Mouse (Mus musculus): ENCODE data around the gene Zbtb46. TPM values are rescaled to one million over a fixed set of nuclear protein-coding genes. Genes with fewer than 3 reads are reported as not detected.
A peak's percentile ranks its signal among the peaks of the same experiment; 100 is the strongest.

Zbtb46 gene
- polyA plus RNA-seq, 1 experiment from 2014 or later, result 7.0 TPM

- Histone ChIP-seq H3K4me3 (ENCODE audit: low read depth, low read length) (no peak overlapping the region), H3K9me3 (replicated peaks; ENCODE audit: control insufficient read depth, low read length) (no peaks in the 10 kb centered on the region), H3K27me3 (ENCODE audit: control insufficient read depth, insufficient read depth, low read depth, low read length) (no peaks in the 10 kb centered on the region), H3K4me2 (ENCODE audit: low read depth, low read length) (no peak overlapping the region), H3K9ac (ENCODE audit: low read depth, low read length) (no peak overlapping the region), H3K36me3 (ENCODE audit: control insufficient read depth, insufficient read depth) (no peaks in the 10 kb centered on the region), H3K4me1 (ENCODE audit: control insufficient read depth, low read depth, low read length) (0 out of 2 replicates have a peak, but pooled peaks cover 3% of the 10 kb centered on the region), H3K27ac (ENCODE audit: low read length) (no peak overlapping the region)
- ATAC-seq (ENCODE audit: low read depth), result 0 out of 2 replicates have a peak, but pooled peaks have one; percentile 21
- WGBS (ENCODE audit: insufficient replicate concordance), result 18% methylated on average over 5 of the region's 5 CpGs
Observed at GRCm38 (mm10) chr2:181471246-181471645, 12.0 kb upstream of the Zbtb46 start.

GRCm38 (mm10) chr2:181470285-181470684, 11.1 kb upstream of the Zbtb46 start:
- Histone ChIP-seq H3K4me2 (ENCODE audit: low read depth, low read length) (no peak overlapping the region), H3K9ac (ENCODE audit: low read depth, low read length) (no peak overlapping the region), H3K4me3 (ENCODE audit: low read depth, low read length) (no peak overlapping the region), H3K27me3 (ENCODE audit: control insufficient read depth, insufficient read depth, low read depth, low read length) (no peaks in the 10 kb centered on the region), H3K27ac (ENCODE audit: low read length) (no peak overlapping the region; the same call in 1 of the 2 replicates), H3K4me1 (ENCODE audit: control insufficient read depth, low read depth, low read length) (0 out of 2 replicates have a peak, but pooled peaks cover 3% of the 10 kb centered on the region), H3K36me3 (ENCODE audit: control insufficient read depth, insufficient read depth) (no peaks in the 10 kb centered on the region), H3K9me3 (replicated peaks; ENCODE audit: control insufficient read depth, low read length) (no peaks in the 10 kb centered on the region)
- no peak for ATAC-seq (ENCODE audit: low read depth)
- WGBS (ENCODE audit: insufficient replicate concordance), result 19% methylated on average over 2 of the region's 2 CpGs

GRCm38 (mm10) chr2:181465423-181465822, 6.2 kb upstream of the Zbtb46 start:
- Histone ChIP-seq H3K27me3 (ENCODE audit: control insufficient read depth, insufficient read depth, low read depth, low read length) (peaks cover 5% of the 10 kb centered on the region; the same call in 1 of the 2 replicates), H3K4me3 (ENCODE audit: low read depth, low read length) (no peak overlapping the region)

DNA sequence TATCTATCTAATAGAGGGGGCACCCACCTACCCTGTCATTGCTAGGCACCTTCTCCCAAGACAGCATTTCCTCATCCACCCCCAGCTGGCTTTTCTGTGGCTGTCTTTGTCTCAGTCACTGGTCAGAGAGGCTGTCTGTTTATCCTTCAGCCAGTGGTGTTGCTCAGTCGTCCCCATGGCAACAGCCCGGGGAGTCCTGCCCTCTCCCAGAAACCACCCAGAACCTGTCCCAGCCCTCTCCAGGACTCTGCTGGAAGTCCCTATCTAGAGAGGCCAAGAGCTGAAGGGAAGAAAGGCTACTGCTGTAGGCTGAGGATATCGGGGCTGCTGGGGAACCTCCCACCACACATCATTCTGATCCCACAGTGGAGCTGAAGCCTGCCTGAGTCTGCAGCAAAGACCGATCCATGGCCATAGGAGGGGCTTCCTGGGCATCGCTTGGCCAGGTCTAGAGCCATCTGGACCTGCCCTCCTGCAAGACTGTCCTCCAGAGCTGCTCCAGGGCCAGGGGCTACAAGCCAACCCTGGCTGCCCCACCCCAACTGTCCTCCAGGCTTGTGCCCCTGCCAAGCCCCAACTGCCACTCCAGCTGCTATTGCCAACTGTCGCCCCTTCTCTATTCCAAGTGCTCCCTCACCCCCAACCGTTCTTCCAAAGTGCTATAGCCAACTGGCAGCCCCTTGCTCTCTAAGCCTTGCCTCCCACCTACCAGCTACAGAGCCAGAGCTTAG, 3.9 kb upstream of the Zbtb46 start:
- 25% methylated on average over 7 of the region's 7 CpGs for WGBS (ENCODE audit: insufficient replicate concordance)
- H3K9me3 ChIP-seq (replicated peaks; ENCODE audit: control insufficient read depth, low read length), result no peaks in the 10 kb centered on the region
- H3K27me3 ChIP-seq (ENCODE audit: control insufficient read depth, insufficient read depth, low read depth, low read length), result peaks cover 9% of the 10 kb centered on the region; the same call in 1 of the 2 replicates
- no peak overlapping the region; the same call in 1 of the 2 replicates for H3K9ac ChIP-seq (ENCODE audit: low read depth, low read length)
- 0 out of 2 replicates have a peak, but pooled peaks have one; percentile 1 for ATAC-seq (ENCODE audit: low read depth)
- no peak overlapping the region for H3K4me2 ChIP-seq (ENCODE audit: low read depth, low read length)
- no peak overlapping the region for H3K4me3 ChIP-seq (ENCODE audit: low read depth, low read length)
- no peaks in the 10 kb centered on the region for H3K36me3 ChIP-seq (ENCODE audit: control insufficient read depth, insufficient read depth)
- peaks cover 40% of the 10 kb centered on the region for H3K4me1 ChIP-seq (ENCODE audit: control insufficient read depth, low read depth, low read length)
- no peak overlapping the region for H3K27ac ChIP-seq (ENCODE audit: low read length)

More at GRCm38 (mm10) chr2:181465423-181465822, 6.2 kb upstream of the Zbtb46 start:
- Histone ChIP-seq H3K9me3 (replicated peaks; ENCODE audit: control insufficient read depth, low read length) (no peaks in the 10 kb centered on the region), H3K36me3 (ENCODE audit: control insufficient read depth, insufficient read depth) (no peaks in the 10 kb centered on the region), H3K4me1 (ENCODE audit: control insufficient read depth, low read depth, low read length) (peaks cover 29% of the 10 kb centered on the region), H3K9ac (ENCODE audit: low read depth, low read length) (no peak overlapping the region), H3K27ac (ENCODE audit: low read length) (no peak overlapping the region), H3K4me2 (ENCODE audit: low read depth, low read length) (no peak overlapping the region)
- 52% methylated on average over 3 of the region's 3 CpGs for WGBS (ENCODE audit: insufficient replicate concordance)
- no peak for ATAC-seq (ENCODE audit: low read depth)

GRCm38 (mm10) chr2:181462604-181463003, 3.4 kb upstream of the Zbtb46 start:
- Histone ChIP-seq H3K4me2 (ENCODE audit: low read depth, low read length) (no peak overlapping the region), H3K36me3 (ENCODE audit: control insufficient read depth, insufficient read depth) (no peaks in the 10 kb centered on the region), H3K9ac (ENCODE audit: low read depth, low read length) (no peak overlapping the region), H3K27ac (ENCODE audit: low read length) (no peak overlapping the region), H3K9me3 (replicated peaks; ENCODE audit: control insufficient read depth, low read length) (no peaks in the 10 kb centered on the region), H3K4me1 (ENCODE audit: control insufficient read depth, low read depth, low read length) (peaks cover 45% of the 10 kb centered on the region), H3K27me3 (ENCODE audit: control insufficient read depth, insufficient read depth, low read depth, low read length) (peaks cover 9% of the 10 kb centered on the region; the same call in 1 of the 2 replicates), H3K4me3 (ENCODE audit: low read depth, low read length) (no peak overlapping the region)
- WGBS (ENCODE audit: insufficient replicate concordance), result 67% methylated on average over 1 of the region's 1 CpGs
- ATAC-seq (ENCODE audit: low read depth), result no peak

GRCm38 (mm10) chr2:181461536-181462100, 2.4 kb upstream of the Zbtb46 start:
- H3K4me2 ChIP-seq (ENCODE audit: low read depth, low read length), result no peak overlapping the region

GRCm38 (mm10) chr2:181459673-181460621, 721 bp upstream of the Zbtb46 start:
- H3K27ac ChIP-seq (ENCODE audit: low read length), result peak overlapping the region; percentile 97
- under 1% methylated on average over 70 of the region's 71 CpGs for WGBS (ENCODE audit: insufficient replicate concordance)
- H3K4me2 ChIP-seq (ENCODE audit: low read depth, low read length), result peak overlapping the region; percentile 100
- ATAC-seq (ENCODE audit: low read depth), result peak; percentile 78
- peak overlapping the region; percentile 85 for H3K9ac ChIP-seq (ENCODE audit: low read depth, low read length)
- no peaks in the 10 kb centered on the region for H3K9me3 ChIP-seq (replicated peaks; ENCODE audit: control insufficient read depth, low read length)
- peaks cover 9% of the 10 kb centered on the region; the same call in 1 of the 2 replicates for H3K27me3 ChIP-seq (ENCODE audit: control insufficient read depth, insufficient read depth, low read depth, low read length)
- H3K4me3 ChIP-seq (ENCODE audit: low read depth, low read length), result peak overlapping the region; percentile 98
- peaks cover 55% of the 10 kb centered on the region for H3K4me1 ChIP-seq (ENCODE audit: control insufficient read depth, low read depth, low read length)
- H3K36me3 ChIP-seq (ENCODE audit: control insufficient read depth, insufficient read depth), result no peaks in the 10 kb centered on the region

More at GRCm38 (mm10) chr2:181461536-181462100, 2.4 kb upstream of the Zbtb46 start:
- no peak overlapping the region for H3K4me3 ChIP-seq (ENCODE audit: low read depth, low read length)
- H3K27ac ChIP-seq (ENCODE audit: low read length), result no peak overlapping the region; the same call in 1 of the 2 replicates
- no peak overlapping the region for H3K9ac ChIP-seq (ENCODE audit: low read depth, low read length)
- H3K36me3 ChIP-seq (ENCODE audit: control insufficient read depth, insufficient read depth), result no peaks in the 10 kb centered on the region
- no peaks in the 10 kb centered on the region for H3K9me3 ChIP-seq (replicated peaks; ENCODE audit: control insufficient read depth, low read length)
- 42% methylated on average over 1 of the region's 1 CpGs for WGBS (ENCODE audit: insufficient replicate concordance)
- peaks cover 9% of the 10 kb centered on the region; the same call in 1 of the 2 replicates for H3K27me3 ChIP-seq (ENCODE audit: control insufficient read depth, insufficient read depth, low read depth, low read length)
- peaks cover 50% of the 10 kb centered on the region for H3K4me1 ChIP-seq (ENCODE audit: control insufficient read depth, low read depth, low read length)
- no peak for ATAC-seq (ENCODE audit: low read depth)

DNA sequence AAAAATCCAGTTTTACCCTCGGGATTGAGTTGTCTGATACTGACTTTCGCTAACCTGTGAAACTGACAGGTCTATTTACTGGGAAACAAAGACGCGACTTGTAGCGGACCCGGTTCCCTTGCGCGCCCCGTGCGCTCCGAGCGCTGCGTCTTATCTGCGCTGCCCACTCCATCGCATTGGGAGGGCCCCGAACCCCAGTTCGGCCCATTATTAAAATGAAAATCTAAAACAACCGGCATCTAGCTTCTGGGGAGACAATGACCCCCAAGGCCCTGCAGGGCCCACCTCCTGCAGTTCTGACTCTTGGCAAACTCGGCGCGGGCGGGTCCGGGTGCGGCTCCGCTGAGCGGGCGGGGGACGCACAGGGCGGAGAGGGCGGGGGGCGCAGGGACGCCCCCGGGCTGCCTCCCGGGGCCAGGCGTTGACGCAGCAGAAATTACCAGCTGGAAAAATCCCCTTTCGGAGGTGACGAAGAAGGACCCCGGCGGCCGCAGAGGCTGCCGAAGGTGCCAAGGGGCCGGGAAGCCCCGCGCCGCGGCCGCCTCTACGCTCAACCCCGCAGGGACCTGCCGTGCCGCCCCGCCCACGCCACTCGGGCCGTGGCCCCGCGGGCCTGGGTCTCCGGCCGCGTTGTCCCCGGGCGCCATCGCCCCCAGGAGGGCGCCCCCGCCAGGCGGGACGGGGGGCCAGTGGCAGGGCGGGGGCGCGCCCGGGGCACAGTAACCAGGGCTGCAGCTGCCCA, 644 bp downstream of the Zbtb46 start:
- peak overlapping the region; percentile 89 for H3K9ac ChIP-seq (ENCODE audit: low read depth, low read length)
- H3K9me3 ChIP-seq (replicated peaks; ENCODE audit: control insufficient read depth, low read length), result no peaks in the 10 kb centered on the region
- peaks cover 55% of the 10 kb centered on the region for H3K4me1 ChIP-seq (ENCODE audit: control insufficient read depth, low read depth, low read length)
- peak overlapping the region; percentile 100 for H3K4me2 ChIP-seq (ENCODE audit: low read depth, low read length)
- ATAC-seq (ENCODE audit: low read depth), result no peak
- H3K36me3 ChIP-seq (ENCODE audit: control insufficient read depth, insufficient read depth), result no peaks in the 10 kb centered on the region
- under 1% methylated on average over 57 of the region's 72 CpGs for whole genome bisulfite sequencing (ENCODE audit: insufficient replicate concordance)
- H3K4me3 ChIP-seq (ENCODE audit: low read depth, low read length), result peak overlapping the region; percentile 98
- peak overlapping the region; percentile 81 for H3K27ac ChIP-seq (ENCODE audit: low read length)
- peaks cover 8% of the 10 kb centered on the region; the same call in 1 of the 2 replicates for H3K27me3 ChIP-seq (ENCODE audit: control insufficient read depth, insufficient read depth, low read depth, low read length)

All from liver, embryonic 16.5 days (tissue).